Mouse (Mus musculus) hematopoietic multipotent progenitor cell, adult 10-12 weeks (in vitro differentiated cells): ENCODE results near the gene 4931409K22Rik. TPM values are rescaled to one million over a fixed set of nuclear protein-coding genes. Genes with fewer than 3 reads are reported as not detected.

Experiments
- polyA plus RNA-seq: library from polyadenylated mRNA; stranded (reverse); fragments of >175 nt; gene quantifications from 2 replicates; pipeline ENCODE4 v1.2.3, GENCODE M21; 2012; ENCODE audit warnings: low replicate concordance

4931409K22Rik gene
- polyA plus RNA-seq = not detected in 2 replicates

DNA sequence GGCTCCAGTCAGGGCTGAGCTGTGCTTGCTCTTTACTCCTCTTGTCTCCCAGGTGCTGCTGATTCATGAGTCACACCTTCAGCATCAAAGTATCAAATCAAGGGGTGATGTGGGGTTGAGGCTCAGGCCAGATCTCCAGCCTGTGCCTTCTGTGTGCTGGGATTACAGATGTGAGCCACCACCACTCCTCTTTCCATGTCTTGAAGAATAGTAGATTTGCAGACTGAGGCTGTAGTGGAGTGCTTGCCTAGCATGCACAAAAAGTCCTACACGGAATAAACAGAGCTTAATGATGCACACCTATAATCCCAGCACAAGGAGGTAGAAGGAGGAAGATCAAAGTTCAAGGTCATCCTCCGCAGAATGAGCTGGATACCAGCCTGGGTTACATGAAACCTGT is at the start of gene 4931409K22Rik:
4931409K22Rik (minus strand) TSS at position 101 of the 400 bp plus-strand sequence.

DNA sequence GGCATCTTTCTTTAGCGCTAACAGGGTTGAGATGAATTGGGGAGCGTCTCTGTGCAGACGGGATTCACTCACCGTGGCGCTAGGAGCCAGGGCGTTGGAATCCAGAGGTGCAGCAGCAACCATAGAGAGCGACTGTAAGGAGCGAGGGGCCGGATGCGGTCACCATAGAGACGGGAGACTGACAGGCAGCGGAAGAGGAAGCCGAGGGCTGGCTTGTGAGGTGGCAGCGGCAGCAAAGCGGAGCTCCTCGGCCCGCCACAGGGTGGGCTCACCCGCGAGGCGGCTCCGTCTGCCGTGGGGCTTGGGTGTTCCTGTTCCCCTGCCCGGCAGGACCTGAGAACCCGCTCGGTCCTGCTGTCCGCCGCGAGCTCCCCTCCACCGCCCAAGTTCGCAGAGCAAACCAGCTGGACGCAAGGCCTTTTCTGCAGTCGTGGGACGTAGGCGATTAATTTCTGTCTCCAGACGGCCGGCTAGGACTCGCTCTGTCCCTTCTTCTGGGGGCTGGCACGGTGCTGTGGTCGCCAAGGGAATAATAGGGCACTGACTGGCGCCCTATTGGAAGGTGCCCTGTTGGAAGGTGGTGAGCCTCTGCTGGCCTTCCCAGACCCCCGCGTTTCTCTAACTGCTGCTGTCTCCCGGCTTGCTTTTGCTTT is 30.1 kb upstream of the 4931409K22Rik start, which contains the start of gene Chpf2:
Chpf2 (plus strand) TSS at position 195 of the 653 bp plus-strand sequence.

GRCm38 (mm10) chr5:24577183-24577929 is 20.7 kb upstream of the 4931409K22Rik start, which contains the start of gene Abcf2:
Gene Abcf2 (minus strand): TSS chr5:24577467.

DNA sequence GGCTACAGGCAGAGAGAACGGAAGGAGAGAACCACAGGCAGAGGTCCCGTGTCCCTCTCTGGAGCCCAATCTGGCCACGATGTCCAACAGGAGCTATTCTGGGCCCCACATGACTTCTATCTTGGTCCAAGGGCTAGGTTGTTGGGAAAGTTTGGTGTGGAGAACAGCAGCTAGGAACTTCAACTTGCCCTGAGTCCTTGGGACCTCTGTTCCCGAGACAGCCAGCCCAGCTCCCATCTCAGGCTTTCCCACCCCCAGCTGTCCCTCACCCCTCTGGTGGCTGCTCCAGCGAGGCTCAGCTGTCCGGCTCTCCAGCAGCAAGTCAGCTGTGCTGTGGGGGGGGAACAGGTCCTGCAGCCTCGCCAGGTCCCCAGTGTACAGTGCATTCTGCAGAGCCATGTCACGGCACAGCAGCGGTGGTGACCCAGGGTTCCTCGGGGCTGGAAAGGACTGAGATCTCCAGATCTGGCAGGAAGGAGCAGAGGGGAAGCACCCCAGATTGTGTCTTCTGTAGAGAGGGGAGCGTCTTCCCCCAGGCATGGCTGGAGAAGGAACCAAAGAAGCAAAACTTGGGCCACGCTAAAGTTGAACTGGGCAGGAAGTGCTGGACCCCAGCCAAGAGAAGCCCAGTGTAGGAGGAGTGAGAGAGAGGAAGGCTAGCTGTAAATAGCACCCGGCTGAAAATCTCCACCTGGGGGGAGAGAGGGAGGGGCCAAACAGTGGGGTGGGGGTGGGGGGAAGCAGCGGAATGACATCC is 16.0 kb downstream of the 4931409K22Rik start, which contains the start of gene Asb10:
Asb10 (minus strand) TSS at position 592 of the 757 bp plus-strand sequence.

GRCm38 (mm10) chr5:24526889-24527230 is 29.7 kb downstream of the 4931409K22Rik start, which contains the start of gene Gbx1:
Gene Gbx1 (minus strand): TSS chr5:24527202.

Other genes starting within 250 kb of the 4931409K22Rik start
- 2.7 and 3.8 TPM in 2 replicates for gene Kcnh2, start 205.2 kb downstream of the 4931409K22Rik start, polyA plus RNA-seq
- gene Nos3, start 192.0 kb downstream of the 4931409K22Rik start, polyA plus RNA-seq = 0.03 and 0.55 TPM in 2 replicates
- gene Atg9b, start 164.7 kb downstream of the 4931409K22Rik start, polyA plus RNA-seq = 0.76 and 2.1 TPM in 2 replicates
- gene Abcb8, start 163.1 kb downstream of the 4931409K22Rik start, polyA plus RNA-seq = 22.2 and 24.6 TPM in 2 replicates
- not detected in 2 replicates for gene Asic3, start 143.4 kb downstream of the 4931409K22Rik start, polyA plus RNA-seq
- gene Cdk5, start 133.3 kb downstream of the 4931409K22Rik start, polyA plus RNA-seq = 24.2 and 29.2 TPM in 2 replicates
- gene Slc4a2, start 133.0 kb downstream of the 4931409K22Rik start, polyA plus RNA-seq = 39.9 and 69.4 TPM in 2 replicates
- gene Fastk, start 111.5 kb downstream of the 4931409K22Rik start, polyA plus RNA-seq = 223 and 290 TPM in 2 replicates
- 67.4 and 74.4 TPM in 2 replicates for gene Tmub1, start 109.0 kb downstream of the 4931409K22Rik start, polyA plus RNA-seq
- gene Agap3, start 104.6 kb downstream of the 4931409K22Rik start, polyA plus RNA-seq = 117 and 125 TPM in 2 replicates
- gene Gbx1, start 29.6 kb downstream of the 4931409K22Rik start, polyA plus RNA-seq = 0.10 TPM in 1 of 2 replicates, not detected in the other
- gene Asb10, start 15.8 kb downstream of the 4931409K22Rik start, polyA plus RNA-seq = 0.12 and 0.15 TPM in 2 replicates
- gene Abcf2, start 20.7 kb upstream of the 4931409K22Rik start, polyA plus RNA-seq = 30.7 and 45.0 TPM in 2 replicates
- gene Chpf2, start 29.9 kb upstream of the 4931409K22Rik start, polyA plus RNA-seq = 46.0 and 241 TPM in 2 replicates
- gene Smarcd3, start 67.6 kb upstream of the 4931409K22Rik start, polyA plus RNA-seq = 0.66 and 1.7 TPM in 2 replicates
- 35.9 and 43.3 TPM in 2 replicates for gene Nub1, start 128.7 kb upstream of the 4931409K22Rik start, polyA plus RNA-seq
- 1.8 and 2.2 TPM in 2 replicates for gene Wdr86, start 173.9 kb upstream of the 4931409K22Rik start, polyA plus RNA-seq
- 2.3 and 3.4 TPM in 2 replicates for gene Crygn, start 201.2 kb upstream of the 4931409K22Rik start, polyA plus RNA-seq